Mouse (Mus musculus) heart, postnatal 36 days (tissue): Measurements from ENCODE around the gene Prdm16. TPM values are rescaled to one million over a fixed set of nuclear protein-coding genes. Genes with fewer than 3 reads are reported as not detected.

ENCODE experiments used
- DNase-seq, 2 experiments: peaks; one replicate each; pipeline ENCODE4 v3.0.0; 2021 to 2022
- intact Hi-C: fragments of 180-260 bp; cut with DNase I; formaldehyde crosslinking; loops from one replicate; pipeline ENCODE4 v1.15.1; 2025
- total RNA-seq, 2 experiments: library from RNA; stranded (reverse); gene quantifications; 2 replicates each; pipeline ENCODE4 v1.2.3; 2021

The Prdm16 gene
- total RNA-seq, 2 experiments from 2014 or later, result 11.7 to 13.8 TPM

GRCm38 (mm10) chr4:154401379-154401778 is 235.3 kb downstream of the Prdm16 start:
- no peak for DNase-seq
- intact Hi-C loops, result no loop called here

GRCm38 (mm10) chr4:154400256-154401171 is 236.2 kb downstream of the Prdm16 start:
- DNase-seq, result no peak
- intact Hi-C loops, result no loop called here

GRCm38 (mm10) chr4:154399634-154400033 is 237.0 kb downstream of the Prdm16 start:
- intact Hi-C loops, result no loop called here
- no peak for DNase-seq

- DNase-seq, result no peak
- intact Hi-C loops, result no loop called here
These were observed 239.9 kb downstream of the Prdm16 start for GRCm38 (mm10) chr4:154396652-154397301.

GRCm38 (mm10) chr4:154394123-154394722 is 242.4 kb downstream of the Prdm16 start:
- no peak for DNase-seq
- intact Hi-C loops, result no loop called here

GRCm38 (mm10) chr4:154393196-154394122 is 243.2 kb downstream of the Prdm16 start:
- intact Hi-C loops, result loop anchor here (2.0 kb wide), 1 partner anchor 61 kb away; no protein-coding TSS in a partner anchor
- DNase-seq, result peak; percentile 40 to 47

- intact Hi-C loops, result loop anchor here (2.0 kb wide), 1 partner anchor 60 kb away; no protein-coding TSS in a partner anchor
- no peak for DNase-seq
These were observed 244.0 kb downstream of the Prdm16 start for GRCm38 (mm10) chr4:154392641-154393040.

GRCm38 (mm10) chr4:154390333-154391080 is 246.2 kb downstream of the Prdm16 start:
- intact Hi-C loops, result no loop called here

GRCm38 (mm10) chr4:154389641-154390040 is 247.0 kb downstream of the Prdm16 start:
- intact Hi-C loops, result no loop called here
- no peak for DNase-seq

More at GRCm38 (mm10) chr4:154390333-154391080, 246.2 kb downstream of the Prdm16 start:
- DNase-seq, result no peak

- intact Hi-C loops, result no loop called here
- DNase-seq, result no peak
These were observed 249.9 kb downstream of the Prdm16 start for GRCm38 (mm10) chr4:154386810-154387209.

- intact Hi-C loops, result no loop called here
- DNase-seq, result no peak
These were observed 250.8 kb downstream of the Prdm16 start for GRCm38 (mm10) chr4:154385918-154386317.

GRCm38 (mm10) chr4:154385208-154385607 is 251.5 kb downstream of the Prdm16 start:
- intact Hi-C loops, result no loop called here
- DNase-seq, result no peak

- intact Hi-C loops, result no loop called here
- DNase-seq, result no peak
These were observed 257.8 kb downstream of the Prdm16 start for GRCm38 (mm10) chr4:154378876-154379275.

GRCm38 (mm10) chr4:154375939-154376625 is 260.6 kb downstream of the Prdm16 start:
- no peak for DNase-seq
- intact Hi-C loops, result no loop called here

GRCm38 (mm10) chr4:154371542-154372247 is 265.0 kb downstream of the Prdm16 start:
- DNase-seq, result no peak
- intact Hi-C loops, result no loop called here

- DNase-seq, result no peak
- intact Hi-C loops, result no loop called here
These were observed 265.8 kb downstream of the Prdm16 start for GRCm38 (mm10) chr4:154370841-154371240.

GRCm38 (mm10) chr4:154369089-154369488 is 267.6 kb downstream of the Prdm16 start:
- intact Hi-C loops, result no loop called here

GRCm38 (mm10) chr4:154366836-154367235 is 269.8 kb downstream of the Prdm16 start:
- intact Hi-C loops, result no loop called here
- no peak for DNase-seq

More at GRCm38 (mm10) chr4:154369089-154369488, 267.6 kb downstream of the Prdm16 start:
- DNase-seq, result no peak
